Mouse (Mus musculus) heart, postnatal 0 days (tissue): ENCODE data around the gene Olfr1178. TPM values are rescaled to one million over a fixed set of nuclear protein-coding genes. Genes with fewer than 3 reads are reported as not detected.

ENCODE experiments used
- ATAC-seq: fragments of 200-750 bp; cut with Nextera tagmentation; 2 replicates; pipeline ENCODE4 v1.8.0; 2017; ENCODE audit warnings: low read depth, moderate number of reproducible peaks, moderate library complexity; ENCODE audit not compliant: insufficient read depth
- DNase-seq: peaks from one replicate; pipeline ENCODE4 v3.0.0-alpha.2; 2016; ENCODE audit warnings: low spot score
- H3K27ac ChIP-seq: fragments of 300-500 bp; sonication (generic); 2 replicates; pipeline ENCODE4 v1.5.1; 2014; ENCODE audit warnings: low read depth, mild to moderate bottlenecking
- H3K27me3 ChIP-seq: fragments of 300-500 bp; sonication (generic); 2 replicates; pipeline ENCODE4 v1.6.1; 2014; ENCODE audit warnings: low read length, mixed read lengths; ENCODE audit not compliant: control insufficient read depth, insufficient read depth
- H3K36me3 ChIP-seq: fragments of 300-500 bp; sonication (generic); replicated peaks from 2 replicates; pipeline ENCODE4 v1.6.1; 2014; ENCODE audit warnings: low read length, mixed read lengths; ENCODE audit not compliant: control insufficient read depth, insufficient read depth
- H3K4me1 ChIP-seq: fragments of 300-500 bp; sonication (generic); 2 replicates; pipeline ENCODE4 v1.6.1; 2014; ENCODE audit warnings: antibody characterized with exemption; ENCODE audit not compliant: control insufficient read depth, insufficient read depth
- H3K4me2 ChIP-seq: fragments of 300-500 bp; sonication (generic); 2 replicates; pipeline ENCODE4 v1.6.1; 2014; ENCODE audit warnings: low read depth, mild to moderate bottlenecking, low read length, moderate library complexity
- H3K4me3 ChIP-seq: fragments of 300-500 bp; sonication (generic); 2 replicates; pipeline ENCODE4 v1.5.1; 2014; ENCODE audit warnings: low read depth, low read length
- H3K9ac ChIP-seq: fragments of 300-500 bp; sonication (generic); replicated peaks from 2 replicates; pipeline ENCODE4 v1.6.1; 2014; ENCODE audit warnings: low read depth, low read length, mixed read lengths
- H3K9me3 ChIP-seq: fragments of 300-500 bp; sonication (generic); replicated peaks from 2 replicates; pipeline ENCODE4 v1.6.1; 2016; ENCODE audit warnings: low read length; ENCODE audit not compliant: control insufficient read depth
- CTCF ChIP-seq: IDR thresholded peaks from 2 replicates; pipeline ENCODE4 v1.5.1; 2016; ENCODE audit warnings: antibody characterized with exemption, control low read depth, low read depth
- EP300 ChIP-seq: IDR thresholded peaks from 2 replicates; pipeline ENCODE4 v1.6.1; 2016; ENCODE audit warnings: antibody characterized with exemption, low read depth
- WGBS: fragments of 180-500 bp; shearing (Covaris S2); extraction: QIAGEN DNeasy Blood & Tissue Kit; methylation state at CpG from one replicate; pipeline ENCODE4 v1.1.7; 2014; 5-methylcytosine and 5-hydroxymethylcytosine counted together
- polyA plus RNA-seq: library from polyadenylated mRNA; unstranded; fragments of >200 nt; fragmentation: Nextera tagmentation; extraction: Ambion mirVana; gene quantifications from 2 replicates; pipeline ENCODE4 v1.2.1, GENCODE M21; 2015
- total RNA-seq: library from RNA; depleted of rRNA; stranded (reverse); fragments of >200 nt; gene quantifications from 2 replicates; pipeline ENCODE4 v1.2.3, GENCODE M21; 2014; ENCODE audit warnings: low replicate concordance; rRNA removed

Gene Olfr1178
- total and polyA plus RNA-seq, 2 experiments from 2014 or later = not detected

DNA sequence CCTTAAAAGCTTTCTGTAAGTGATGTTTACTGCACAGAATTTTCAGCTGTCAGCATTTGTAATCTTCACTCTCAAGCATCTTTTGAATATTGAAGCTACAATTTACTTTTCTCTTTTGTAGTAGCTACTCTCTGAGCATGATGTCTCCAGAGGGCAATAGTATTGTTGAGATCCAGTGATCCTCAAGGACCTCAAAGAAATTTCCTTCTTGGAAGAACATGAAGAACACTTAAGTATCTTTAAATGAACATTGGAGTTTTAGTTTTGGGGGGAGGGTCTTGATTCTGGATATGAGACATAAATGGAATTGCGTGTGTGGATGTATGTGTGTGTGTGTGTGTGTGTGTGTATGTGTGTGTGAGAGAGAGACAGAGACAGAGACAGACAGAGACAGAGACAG lies 62.2 kb downstream of the Olfr1178 start, which contains the start of gene Gm13757:
Gene Gm13757 (minus strand): TSS at position 101 of the 400 bp plus-strand sequence.
- Histone ChIP-seq H3K27me3 (no peaks in the 10 kb centered on the region), H3K4me2 (no peak within 1 kb of the TSS), H3K36me3 (no peaks in the 10 kb centered on the region), H3K9ac (no peak within 1 kb of the TSS), H3K4me3 (no peak within 1 kb of the TSS), H3K27ac (no peak within 1 kb of the TSS), H3K9me3 (no peaks in the 10 kb centered on the region), H3K4me1 (no peaks in the 10 kb centered on the region)
- DNase-seq (no peak), ATAC-seq (no peak)
- 75% methylated on average over 1 of the region's 1 CpGs for whole genome bisulfite sequencing
- TF ChIP-seq EP300 (no peak), CTCF (no peak)

Other genes with a start within 250 kb of the Olfr1178 start
- gene Olfr1167, start 231.9 kb upstream of the Olfr1178 start, total RNA-seq = not detected in 2 replicates
- gene Olfr1167, start 231.9 kb upstream of the Olfr1178 start, polyA plus RNA-seq = not detected in 2 replicates
- gene Olfr1168, start 205.2 kb upstream of the Olfr1178 start, total RNA-seq = not detected in 2 replicates
- gene Olfr1168, start 205.2 kb upstream of the Olfr1178 start, polyA plus RNA-seq = not detected in 2 replicates
- not detected in 2 replicates for gene Olfr1170, start 158.7 kb upstream of the Olfr1178 start, total RNA-seq
- not detected in 2 replicates for gene Olfr1170, start 158.7 kb upstream of the Olfr1178 start, polyA plus RNA-seq
- not detected in 2 replicates for gene Olfr1173, start 107.2 kb upstream of the Olfr1178 start, total RNA-seq
- not detected in 2 replicates for gene Olfr1173, start 107.2 kb upstream of the Olfr1178 start, polyA plus RNA-seq
- not detected in 2 replicates for gene Olfr1174-ps, start 71.9 kb upstream of the Olfr1178 start, total RNA-seq
- gene Olfr1174-ps, start 71.9 kb upstream of the Olfr1178 start, polyA plus RNA-seq = not detected in 2 replicates
- gene Olfr1175-ps, start 59.8 kb upstream of the Olfr1178 start, total RNA-seq = not detected in 2 replicates
- gene Olfr1175-ps, start 59.8 kb upstream of the Olfr1178 start, polyA plus RNA-seq = not detected in 2 replicates
- gene Olfr1176, start 50.3 kb upstream of the Olfr1178 start, total RNA-seq = not detected in 2 replicates
- not detected in 2 replicates for gene Olfr1176, start 50.3 kb upstream of the Olfr1178 start, polyA plus RNA-seq
- gene Olfr1177-ps, start 40.6 kb upstream of the Olfr1178 start, total RNA-seq = not detected in 2 replicates
- gene Olfr1177-ps, start 40.6 kb upstream of the Olfr1178 start, polyA plus RNA-seq = not detected in 2 replicates
- gene Olfr1179, start 19.4 kb downstream of the Olfr1178 start, total RNA-seq = not detected in 2 replicates
- not detected in 2 replicates for gene Olfr1179, start 19.4 kb downstream of the Olfr1178 start, polyA plus RNA-seq
- gene Olfr1180, start 32.1 kb downstream of the Olfr1178 start, total RNA-seq = not detected in 2 replicates
- not detected in 2 replicates for gene Olfr1180, start 32.1 kb downstream of the Olfr1178 start, polyA plus RNA-seq
- not detected in 2 replicates for gene Olfr1181, start 39.1 kb downstream of the Olfr1178 start, total RNA-seq
- gene Olfr1181, start 39.1 kb downstream of the Olfr1178 start, polyA plus RNA-seq = not detected in 2 replicates
- gene Gm13757, start 62.1 kb downstream of the Olfr1178 start, total RNA-seq = not detected in 2 replicates
- not detected in 2 replicates for gene Gm13757, start 62.1 kb downstream of the Olfr1178 start, polyA plus RNA-seq
- not detected in 2 replicates for gene Olfr1183, start 67.8 kb downstream of the Olfr1178 start, total RNA-seq
- gene Olfr1183, start 67.8 kb downstream of the Olfr1178 start, polyA plus RNA-seq = not detected in 2 replicates
- gene Olfr1184, start 96.5 kb downstream of the Olfr1178 start, total RNA-seq = not detected in 2 replicates
- not detected in 2 replicates for gene Olfr1184, start 96.5 kb downstream of the Olfr1178 start, polyA plus RNA-seq
- gene Olfr1185-ps1, start 106.3 kb downstream of the Olfr1178 start, total RNA-seq = not detected in 2 replicates
- gene Olfr1185-ps1, start 106.3 kb downstream of the Olfr1178 start, polyA plus RNA-seq = not detected in 2 replicates
- not detected in 2 replicates for gene Olfr1186, start 131.5 kb downstream of the Olfr1178 start, total RNA-seq
- not detected in 2 replicates for gene Olfr1186, start 131.5 kb downstream of the Olfr1178 start, polyA plus RNA-seq
- gene Olfr1188, start 169.9 kb downstream of the Olfr1178 start, total RNA-seq = not detected in 2 replicates
- gene Olfr1188, start 169.9 kb downstream of the Olfr1178 start, polyA plus RNA-seq = not detected in 2 replicates
- gene Olfr1189, start 199.4 kb downstream of the Olfr1178 start, total RNA-seq = not detected in 2 replicates
- gene Olfr1189, start 199.4 kb downstream of the Olfr1178 start, polyA plus RNA-seq = not detected in 2 replicates